Mouse (Mus musculus) embryonic fibroblast, embryonic 13.5 days (primary cell): ENCODE measurements around the gene Gm20388.

Experiments
- CTCF ChIP-seq: IDR thresholded peaks from 2 replicates; pipeline ENCODE4 v1.5.1; 2011; ENCODE audit warnings: mild to moderate bottlenecking, control low read depth, low read length, moderate library complexity, borderline replicate concordance; ENCODE audit not compliant: insufficient read depth
- POLR2A ChIP-seq: IDR thresholded peaks from 2 replicates; pipeline ENCODE4 v1.6.1; 2011; ENCODE audit warnings: low read depth, mild to moderate bottlenecking, control low read depth, low read length, moderate library complexity

- TF ChIP-seq CTCF (no peak), POLR2A (no peak)
These were observed 1954.7 kb downstream of the Gm20388 start for GRCm38 (mm10) chr8:121865356-121865755.
